Mouse (Mus musculus) heart, embryonic 13.5 days (tissue): ENCODE measurements at regions not wholly inside any gene's neighbourhood (a gene's known extent, or its start where the extent isn't known, plus 50 kb on each side); places are given as distances from the start of the nearest gene placed in this dataset.

Source experiments
- ATAC-seq: fragments of 200-750 bp; cut with Nextera tagmentation; 2 replicates; pipeline ENCODE4 v1.8.0; 2017; ENCODE audit warnings: moderate TSS enrichment; ENCODE audit not compliant: insufficient number of reproducible peaks, low FRiP score, low TSS enrichment; ENCODE audit errors: extremely low read depth
- H3K27ac ChIP-seq: fragments of 300-500 bp; sonication (generic); replicated peaks from 2 replicates; pipeline ENCODE4 v1.5.1; 2015; ENCODE audit warnings: moderate library complexity, mild to moderate bottlenecking, inconsistent platforms
- H3K27me3 ChIP-seq: fragments of 300-500 bp; sonication (generic); replicated peaks from 2 replicates; pipeline ENCODE4 v1.6.1; 2015; ENCODE audit warnings: mild to moderate bottlenecking, inconsistent platforms
- H3K36me3 ChIP-seq: fragments of 300-500 bp; sonication (generic); 2 replicates; pipeline ENCODE4 v1.6.1; 2015; ENCODE audit warnings: mild to moderate bottlenecking, inconsistent platforms
- H3K4me1 ChIP-seq: fragments of 300-500 bp; sonication (generic); 2 replicates; pipeline ENCODE4 v1.6.1; 2015; ENCODE audit warnings: inconsistent platforms
- H3K4me2 ChIP-seq: fragments of 300-500 bp; sonication (generic); 2 replicates; pipeline ENCODE4 v1.6.1; 2015; ENCODE audit warnings: inconsistent platforms, mild to moderate bottlenecking, moderate library complexity
- H3K4me3 ChIP-seq: fragments of 300-500 bp; sonication (generic); 2 replicates; pipeline ENCODE4 v1.5.1; 2015; ENCODE audit warnings: moderate library complexity, mild to moderate bottlenecking, inconsistent platforms
- H3K9ac ChIP-seq: fragments of 300-500 bp; sonication (generic); 2 replicates; pipeline ENCODE4 v1.6.1; 2015; ENCODE audit warnings: inconsistent platforms, mild to moderate bottlenecking, moderate library complexity
- H3K9me3 ChIP-seq: fragments of 300-500 bp; sonication (generic); 2 replicates; pipeline ENCODE4 v1.6.1; 2016; ENCODE audit warnings: inconsistent platforms
- WGBS: fragments of 180-500 bp; shearing (Covaris S2); methylation state at CpG from one replicate; pipeline ENCODE4 v1.1.7; 2015; ENCODE audit warnings: mixed read lengths; 5-methylcytosine and 5-hydroxymethylcytosine counted together

- H3K9ac ChIP-seq = no peak overlapping the region
These were observed 129.7 kb upstream of the P3h2 start for GRCm38 (mm10) chr16:26235239-26235638.

DNA sequence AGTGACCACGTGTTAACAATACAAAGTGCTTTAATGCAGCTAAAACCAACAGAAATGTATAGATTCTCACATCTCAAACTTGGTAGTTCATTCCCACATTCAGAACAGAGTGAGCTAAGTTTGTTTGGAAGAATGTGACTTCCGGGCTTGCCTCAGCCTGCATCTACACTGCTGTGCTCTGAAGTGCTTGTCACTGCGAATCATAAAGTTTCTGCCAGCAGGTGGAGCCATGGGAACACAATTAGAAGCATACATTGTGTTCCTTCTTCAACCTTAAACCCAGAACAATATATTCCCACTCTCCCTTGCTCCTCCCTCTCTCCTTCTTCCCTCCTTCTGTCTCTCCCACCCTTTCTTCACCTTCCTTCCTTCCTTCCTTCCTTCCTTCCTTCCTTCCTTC, 128.5 kb upstream of the P3h2 start:
- no peaks in the 10 kb centered on the region for H3K27me3 ChIP-seq
- H3K9ac ChIP-seq = no peak overlapping the region
- no peak overlapping the region for H3K4me3 ChIP-seq
- H3K36me3 ChIP-seq = no peaks in the 10 kb centered on the region
- H3K27ac ChIP-seq = no peak overlapping the region
- WGBS = 7% methylated on average over 3 of the region's 3 CpGs
- no peak overlapping the region for H3K4me2 ChIP-seq
- no peak for ATAC-seq
- no peaks in the 10 kb centered on the region for H3K4me1 ChIP-seq
- no peaks in the 10 kb centered on the region for H3K9me3 ChIP-seq

More at GRCm38 (mm10) chr16:26235239-26235638, 129.7 kb upstream of the P3h2 start:
- no peaks in the 10 kb centered on the region for H3K9me3 ChIP-seq
- no peak overlapping the region for H3K4me3 ChIP-seq
- no peak overlapping the region for H3K4me2 ChIP-seq
- no peak for ATAC-seq
- no peaks in the 10 kb centered on the region for H3K27me3 ChIP-seq
- no peaks in the 10 kb centered on the region for H3K36me3 ChIP-seq
- no peak overlapping the region for H3K27ac ChIP-seq
- no peaks in the 10 kb centered on the region for H3K4me1 ChIP-seq

DNA sequence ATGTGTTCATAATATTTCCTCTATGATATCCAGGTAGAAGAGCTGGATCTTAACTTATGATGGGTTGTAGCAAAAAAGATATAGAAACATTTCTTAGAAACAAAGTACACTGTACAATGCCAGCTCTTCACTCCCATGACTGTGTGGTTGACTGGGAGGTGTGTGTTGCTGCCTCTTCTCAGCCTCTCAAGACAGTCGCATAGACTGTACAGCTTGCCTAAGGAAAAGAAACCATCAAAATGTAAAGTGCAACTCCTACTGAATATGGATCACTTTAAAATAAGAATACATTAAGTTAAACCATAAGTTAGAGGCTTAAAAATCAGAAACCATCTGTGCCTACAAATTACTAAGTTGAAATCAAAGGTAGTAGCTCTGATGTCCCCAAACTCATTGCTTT, 125.5 kb upstream of the P3h2 start:
- Histone ChIP-seq H3K9me3 (no peaks in the 10 kb centered on the region), H3K27me3 (no peaks in the 10 kb centered on the region), H3K27ac (no peak overlapping the region), H3K4me3 (no peak overlapping the region), H3K4me1 (no peaks in the 10 kb centered on the region), H3K4me2 (no peak overlapping the region), H3K9ac (no peak overlapping the region), H3K36me3 (no peaks in the 10 kb centered on the region)
- ATAC-seq = no peak
- WGBS = 94% methylated on average over 1 of the region's 1 CpGs

DNA sequence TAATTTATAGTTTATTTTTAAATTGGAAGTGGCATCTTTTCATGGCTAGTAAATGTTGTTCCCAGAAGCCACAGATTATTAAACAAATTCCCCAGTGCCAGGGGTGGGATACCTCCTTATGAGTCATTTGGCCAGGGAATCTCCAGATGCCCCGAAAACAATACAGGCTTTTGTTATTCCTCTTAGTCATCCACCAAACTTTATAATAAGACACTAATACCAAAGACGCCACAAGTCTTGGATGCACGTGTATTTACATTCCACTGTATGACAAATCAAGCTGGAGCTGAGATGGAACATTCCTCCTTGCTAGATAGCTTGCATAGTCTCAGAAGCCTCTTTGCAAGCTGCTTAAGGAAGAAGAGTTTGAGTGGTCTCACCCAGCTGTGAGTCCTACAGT, 105.8 kb upstream of the P3h2 start:
- Histone ChIP-seq H3K4me2 (no peak overlapping the region), H3K4me3 (no peak overlapping the region), H3K36me3 (0 out of 2 replicates have a peak, but pooled peaks cover 3% of the 10 kb centered on the region), H3K9ac (no peak overlapping the region), H3K9me3 (peaks cover 11% of the 10 kb centered on the region; the same call in 1 of the 2 replicates), H3K4me1 (peaks cover 6% of the 10 kb centered on the region), H3K27me3 (no peaks in the 10 kb centered on the region), H3K27ac (no peak overlapping the region)
- no peak for ATAC-seq
- 47% methylated on average over 3 of the region's 3 CpGs for WGBS

DNA sequence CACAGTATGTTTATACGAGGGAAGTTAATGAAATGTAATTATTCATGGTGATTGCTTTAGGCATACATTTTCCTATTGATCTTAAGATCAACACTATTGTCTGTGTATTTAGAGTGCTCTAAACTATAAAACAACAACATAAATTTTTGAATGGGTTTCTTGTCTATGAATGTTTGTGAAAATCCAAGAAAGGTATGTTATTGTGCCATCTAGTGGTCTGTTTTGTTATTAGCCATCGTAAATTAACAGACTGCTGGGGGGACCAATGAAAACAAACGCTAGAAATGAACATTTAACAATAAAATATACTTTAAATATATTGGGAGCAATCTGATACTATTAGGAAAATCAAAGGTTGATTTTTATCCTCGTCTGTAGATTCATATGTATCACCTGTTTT, 93.5 kb upstream of the P3h2 start:
- no peak overlapping the region for H3K4me2 ChIP-seq
- 16% methylated on average over 4 of the region's 4 CpGs for WGBS
- ATAC-seq = no peak

DNA sequence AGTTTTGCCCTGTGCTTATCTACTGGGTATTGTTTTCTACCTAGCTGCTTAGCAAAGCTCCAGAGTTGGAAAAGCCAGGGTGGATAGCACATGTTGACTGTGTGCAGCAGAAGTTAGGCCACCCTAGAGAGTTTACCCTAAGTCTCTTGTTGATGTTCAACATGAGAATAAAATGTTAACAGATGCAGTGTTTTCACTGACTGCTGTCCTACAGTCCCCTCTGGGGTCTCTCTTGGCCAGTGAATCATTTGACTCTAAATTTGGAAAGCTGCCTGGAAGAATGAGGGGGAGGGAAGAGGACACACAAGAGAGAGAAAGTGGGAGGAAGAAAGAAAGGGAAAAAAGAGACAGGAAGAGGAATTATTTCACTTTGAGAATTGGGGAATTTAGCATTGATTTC, 90.8 kb upstream of the P3h2 start:
- no peak overlapping the region for H3K4me2 ChIP-seq
- no peak for ATAC-seq
- H3K4me1 ChIP-seq = peaks cover 8% of the 10 kb centered on the region

More for the DNA sequence above, 93.5 kb upstream of the P3h2 start:
- peaks cover 8% of the 10 kb centered on the region for H3K4me1 ChIP-seq
- H3K4me3 ChIP-seq = no peak overlapping the region
- no peaks in the 10 kb centered on the region for H3K36me3 ChIP-seq
- H3K9me3 ChIP-seq = no peaks in the 10 kb centered on the region
- H3K9ac ChIP-seq = no peak overlapping the region
- no peaks in the 10 kb centered on the region for H3K27me3 ChIP-seq
- no peak overlapping the region for H3K27ac ChIP-seq

GRCm38 (mm10) chr16:26185288-26186281, 80.0 kb upstream of the P3h2 start:
- Histone ChIP-seq H3K27ac (peak overlapping the region; percentile 93), H3K4me3 (no peak overlapping the region), H3K9me3 (no peaks in the 10 kb centered on the region), H3K4me1 (peaks cover 33% of the 10 kb centered on the region), H3K4me2 (no peak overlapping the region; the same call in 1 of the 2 replicates), H3K36me3 (no peaks in the 10 kb centered on the region), H3K27me3 (no peaks in the 10 kb centered on the region), H3K9ac (no peak overlapping the region)
- 22% methylated on average over 8 of the region's 8 CpGs for WGBS
- ATAC-seq = peak; percentile 63; the same call in 1 of the 2 replicates

More for the DNA sequence above, 90.8 kb upstream of the P3h2 start:
- Histone ChIP-seq H3K27ac (peak overlapping the region; percentile 33; the same call in 1 of the 2 replicates), H3K9me3 (no peaks in the 10 kb centered on the region), H3K4me3 (no peak overlapping the region), H3K27me3 (no peaks in the 10 kb centered on the region), H3K9ac (no peak overlapping the region), H3K36me3 (no peaks in the 10 kb centered on the region)

DNA sequence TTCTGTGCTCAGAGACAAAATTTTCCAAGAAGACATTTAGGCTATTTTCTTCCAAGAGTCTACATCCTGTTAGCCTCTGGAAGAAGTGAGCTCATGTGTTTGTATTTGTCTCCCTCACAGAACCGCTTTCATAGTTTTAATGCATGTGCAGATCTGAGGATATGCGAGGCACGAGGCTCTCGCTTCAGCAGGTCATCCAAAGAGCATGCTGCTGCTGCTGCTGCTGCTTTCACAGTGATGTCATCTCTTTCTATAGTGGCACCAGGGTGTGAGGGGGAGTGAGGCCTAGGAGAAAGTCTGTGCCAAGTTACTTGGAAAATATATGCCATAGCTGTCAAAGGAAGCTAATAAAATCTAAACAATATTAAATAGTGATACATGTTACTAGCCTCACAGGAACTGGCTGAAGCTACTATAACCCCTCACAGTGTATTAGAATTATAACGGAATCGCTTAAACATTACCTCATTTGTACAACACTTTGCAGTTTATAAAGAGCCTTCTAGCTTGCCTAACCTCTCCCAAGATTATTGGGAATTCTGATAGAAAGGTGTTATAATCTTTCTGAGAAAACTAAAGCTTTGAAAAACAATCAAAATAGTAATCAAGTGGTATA, 79.2 kb upstream of the P3h2 start:
- Histone ChIP-seq H3K9ac (peak overlapping the region; percentile 33; the same call in 1 of the 2 replicates), H3K4me1 (peaks cover 33% of the 10 kb centered on the region), H3K27me3 (no peaks in the 10 kb centered on the region), H3K27ac (peak overlapping the region; percentile 93), H3K4me2 (no peak overlapping the region), H3K4me3 (no peak overlapping the region), H3K9me3 (no peaks in the 10 kb centered on the region), H3K36me3 (no peaks in the 10 kb centered on the region)
- peak; percentile 53; the same call in 1 of the 2 replicates for ATAC-seq
- WGBS = 26% methylated on average over 6 of the region's 6 CpGs

DNA sequence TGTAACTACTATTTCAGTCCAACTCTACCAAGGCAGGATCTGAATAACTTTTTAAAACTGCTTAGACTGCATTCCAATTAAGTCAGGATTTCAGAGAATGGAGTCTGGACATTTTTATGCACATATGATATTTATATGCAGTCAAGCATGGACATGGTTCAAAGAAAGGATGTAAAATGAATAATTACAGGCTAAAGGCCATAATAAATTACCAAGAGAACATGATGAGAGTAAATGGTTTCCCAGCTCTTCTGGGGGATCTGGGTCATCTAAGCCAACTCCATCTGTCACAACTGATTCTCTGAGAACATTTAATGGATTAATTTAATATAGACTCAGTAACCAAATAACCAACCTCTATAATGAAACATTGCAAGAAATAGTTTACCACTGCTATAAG, 77.9 kb upstream of the P3h2 start:
- ATAC-seq = no peak
- no peaks in the 10 kb centered on the region for H3K9me3 ChIP-seq
- H3K4me3 ChIP-seq = no peak overlapping the region
- no peaks in the 10 kb centered on the region for H3K36me3 ChIP-seq
- no peak overlapping the region for H3K27ac ChIP-seq
- H3K4me2 ChIP-seq = no peak overlapping the region
- no peaks in the 10 kb centered on the region for H3K27me3 ChIP-seq
- no peak overlapping the region for H3K9ac ChIP-seq
- peaks cover 33% of the 10 kb centered on the region for H3K4me1 ChIP-seq

DNA sequence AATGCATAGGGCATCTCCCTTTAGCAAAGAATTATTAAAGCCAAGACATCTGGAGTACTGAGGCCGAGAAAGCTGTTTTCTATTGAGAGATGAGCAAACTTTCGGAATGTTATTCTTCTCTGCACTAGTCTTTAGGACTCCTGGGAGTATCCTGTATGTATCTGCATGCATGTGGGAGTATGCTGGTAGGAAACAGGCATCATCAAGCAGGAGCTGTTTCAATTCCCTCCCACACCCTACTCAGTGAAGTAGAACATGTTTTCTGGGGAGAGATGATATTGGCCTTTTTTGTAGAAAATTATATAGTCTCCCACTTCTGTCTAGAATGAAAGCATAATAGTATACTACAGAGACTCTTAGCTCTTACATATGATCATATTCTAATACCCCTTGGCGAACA, 76.1 kb upstream of the P3h2 start:
- no peaks in the 10 kb centered on the region for H3K36me3 ChIP-seq
- H3K27ac ChIP-seq = no peak overlapping the region
- no peak overlapping the region for H3K4me2 ChIP-seq
- no peaks in the 10 kb centered on the region for H3K9me3 ChIP-seq
- H3K9ac ChIP-seq = no peak overlapping the region
- no peaks in the 10 kb centered on the region for H3K27me3 ChIP-seq
- H3K4me3 ChIP-seq = no peak overlapping the region
- H3K4me1 ChIP-seq = peaks cover 26% of the 10 kb centered on the region
- WGBS = 73% methylated on average over 3 of the region's 3 CpGs
- ATAC-seq = no peak

DNA sequence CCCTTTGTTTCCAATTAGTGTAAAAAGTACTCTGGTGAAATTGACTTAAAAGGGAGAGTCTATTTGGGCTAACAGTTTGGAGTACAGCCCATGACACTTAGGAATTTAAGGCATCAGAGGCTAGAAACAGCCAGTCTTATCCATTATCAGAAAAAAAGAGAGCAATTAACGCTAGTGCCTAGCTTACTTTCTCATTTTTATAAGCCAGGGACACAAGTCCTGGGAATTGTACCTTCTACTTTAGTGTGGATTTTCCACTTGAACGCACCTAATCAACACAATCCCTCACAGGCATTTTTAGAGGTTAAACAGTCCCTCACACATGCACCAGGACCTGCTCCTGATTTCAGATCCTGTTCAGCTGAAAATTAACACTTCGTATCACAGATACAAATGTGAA, 65.9 kb upstream of the P3h2 start:
- 39% methylated on average over 3 of the region's 3 CpGs for WGBS
- Histone ChIP-seq H3K4me1 (peaks cover 3% of the 10 kb centered on the region; the same call in 1 of the 2 replicates), H3K4me2 (no peak overlapping the region), H3K4me3 (no peak overlapping the region), H3K27ac (no peak overlapping the region), H3K27me3 (no peaks in the 10 kb centered on the region), H3K36me3 (no peaks in the 10 kb centered on the region), H3K9me3 (no peaks in the 10 kb centered on the region), H3K9ac (no peak overlapping the region)
- ATAC-seq = no peak
